Mouse (Mus musculus): ENCODE data around the gene Bcl7b.
"Not testable (repeated sequence)": the region's sequence is repeated elsewhere in the genome, so short reads cannot be mapped to it uniquely, and the experiment has no call there.

Gene Bcl7b

DNA sequence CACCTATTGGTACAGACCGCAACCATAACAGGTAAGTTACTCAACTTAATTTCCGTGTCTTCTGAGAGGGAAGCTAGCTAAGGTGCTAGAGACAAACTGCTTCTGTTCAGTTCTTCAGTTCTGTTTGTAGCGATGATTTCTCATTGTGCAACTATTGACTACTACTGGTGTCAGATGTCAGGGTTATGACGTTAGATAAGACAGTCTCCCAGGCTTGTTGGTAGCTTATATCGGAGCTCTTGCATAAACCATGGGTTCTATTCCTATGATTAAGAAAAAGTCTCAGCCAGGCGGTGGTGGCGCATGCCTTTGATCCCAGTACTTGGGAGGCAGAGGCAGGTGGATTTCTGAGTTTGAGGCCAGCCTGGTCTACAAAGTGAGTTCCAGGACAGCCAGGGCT is 54.0 kb downstream of the Bcl7b start:
- DNase-seq: no peak

DNA sequence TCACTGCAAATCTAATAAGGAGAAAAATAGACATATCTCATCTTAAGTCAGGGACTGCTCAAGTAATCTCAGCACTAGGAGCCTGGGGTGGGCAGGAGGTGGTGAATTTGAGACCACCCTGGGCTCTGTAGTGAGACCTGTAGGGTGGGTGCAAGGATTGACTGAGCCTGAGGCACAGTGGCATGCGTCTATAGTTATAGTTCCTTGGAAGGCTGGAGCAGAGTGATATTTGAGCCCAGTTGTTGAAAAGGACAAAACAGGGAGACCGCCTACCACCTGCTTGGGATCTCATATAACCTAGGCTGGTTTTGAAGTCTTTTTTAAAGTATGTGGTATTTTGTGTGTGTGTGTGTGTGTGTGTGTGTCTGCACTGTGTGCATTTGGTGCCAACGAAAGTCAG is 56.1 kb downstream of the Bcl7b start:
- DNase-seq: no peak

DNA sequence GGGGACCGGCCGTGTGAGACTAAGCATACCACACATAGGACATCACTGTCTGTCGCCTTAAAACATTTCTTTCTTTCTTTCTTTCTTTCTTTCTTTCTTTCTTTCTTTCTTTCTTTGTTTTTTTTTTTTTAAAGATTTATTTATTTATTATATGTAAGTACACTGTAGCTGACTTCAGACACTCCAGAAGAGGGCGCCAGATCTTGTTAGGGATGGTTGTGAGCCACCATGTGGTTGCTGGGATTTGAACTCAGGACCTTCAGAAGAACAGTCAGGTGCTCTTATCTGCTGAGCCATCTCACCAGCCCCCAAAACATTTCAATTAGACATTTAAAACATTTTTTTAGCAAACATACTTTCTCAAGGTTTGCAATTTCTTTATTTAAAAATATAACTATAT is 57.8 kb downstream of the Bcl7b start:
- DNase-seq: not testable (repeated sequence)

DNA sequence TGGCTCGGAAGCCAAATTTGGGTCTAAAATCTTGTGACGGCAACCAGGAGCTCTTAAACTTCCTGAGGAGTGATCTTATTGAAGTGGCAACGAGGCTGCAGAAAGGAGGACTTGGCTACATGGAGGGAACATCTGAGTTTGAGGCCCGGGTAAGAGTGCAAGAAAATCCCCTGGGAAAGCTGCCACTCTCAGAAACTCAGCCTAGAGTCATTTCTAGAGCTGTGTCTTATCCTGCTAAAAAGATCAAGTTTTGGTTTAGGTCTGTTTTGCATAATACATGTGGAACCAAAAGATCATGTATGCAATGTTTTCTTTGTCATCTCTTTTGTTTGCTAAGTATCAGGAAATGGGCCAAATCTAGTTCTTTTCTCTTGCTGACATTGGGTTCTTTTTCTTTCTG is 62.1 kb downstream of the Bcl7b start:
- DNase-seq: no peak

Measured in thymus, postnatal 14 days (tissue).